Mouse (Mus musculus) liver, adult 2 months (tissue): ENCODE measurements around the gene Cpeb2.

Source experiments
- CTCF ChIP-seq: fragments of 200-500 bp; IDR thresholded peaks from 2 replicates; pipeline ENCODE4 v1.5.1; 2011; ENCODE audit warnings: low read depth, low read length, control low read depth
- POLR2A ChIP-seq: fragments of 200-500 bp; IDR thresholded peaks from 2 replicates; pipeline ENCODE4 v1.6.1; 2011; ENCODE audit warnings: low read length, control low read depth; ENCODE audit not compliant: insufficient read depth; ENCODE audit errors: extremely low read depth

DNA sequence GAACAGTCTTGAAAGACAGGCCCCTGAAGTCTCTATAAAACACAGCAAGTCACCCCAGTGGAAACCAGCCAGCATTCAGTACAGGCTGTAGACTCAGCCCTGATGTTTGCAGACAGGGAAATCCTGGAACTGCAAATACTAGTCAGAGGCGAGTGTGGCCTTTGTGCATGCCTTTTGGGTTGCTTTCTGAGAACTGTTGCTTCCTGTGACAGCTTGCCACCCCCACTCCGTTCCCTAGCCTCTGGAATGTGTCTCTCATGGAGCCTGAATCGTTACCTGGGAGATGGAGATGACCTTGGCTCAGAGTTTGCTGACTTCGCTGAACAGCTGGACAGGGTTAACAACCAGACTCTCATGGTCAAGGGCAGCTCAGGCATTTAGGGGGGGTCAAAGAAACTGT lies 77.0 kb downstream of the Cpeb2 start:
- TF ChIP-seq CTCF = no peak
- no peak for TF ChIP-seq POLR2A
